Mouse (Mus musculus): ENCODE results near the gene Bex6. TPM values are rescaled to one million over a fixed set of nuclear protein-coding genes. Genes with fewer than 3 reads are reported as not detected.
A peak's percentile ranks its signal among the peaks of the same experiment; 100 is the strongest.

Bex6 gene
- total RNA-seq (2015) (57.1 and 61.1 TPM in 2 replicates), total RNA-seq (2017) (45.7 and 49.7 TPM in 2 replicates)

- peak; percentile 43 for ATAC-seq (ENCODE audit: poor library complexity, severe bottlenecking)
These were observed at the start of gene Bex6 for GRCm38 (mm10) chr16:32179333-32179901. Gene Bex6 (plus strand): TSS chr16:32179823.

GRCm38 (mm10) chr16:32130190-32130826, 49.3 kb upstream of the Bex6 start:
- ATAC-seq (ENCODE audit: poor library complexity, severe bottlenecking): peak; percentile 97

GRCm38 (mm10) chr16:32133148-32133547, 46.5 kb upstream of the Bex6 start:
- no peak for ATAC-seq (ENCODE audit: poor library complexity, severe bottlenecking)

- no peak for ATAC-seq (ENCODE audit: poor library complexity, severe bottlenecking)
These were observed 43.7 kb upstream of the Bex6 start for GRCm38 (mm10) chr16:32135842-32136357.

- no peak for ATAC-seq (ENCODE audit: poor library complexity, severe bottlenecking)
These were observed 40.7 kb upstream of the Bex6 start for GRCm38 (mm10) chr16:32138954-32139353.

GRCm38 (mm10) chr16:32143766-32144165, 35.9 kb upstream of the Bex6 start:
- no peak for ATAC-seq (ENCODE audit: poor library complexity, severe bottlenecking)

GRCm38 (mm10) chr16:32144592-32144991, 35.0 kb upstream of the Bex6 start:
- ATAC-seq (ENCODE audit: poor library complexity, severe bottlenecking): no peak

GRCm38 (mm10) chr16:32147589-32148207, 31.9 kb upstream of the Bex6 start:
- ATAC-seq (ENCODE audit: poor library complexity, severe bottlenecking): 0 out of 2 replicates have a peak, but pooled peaks have one; percentile 18

GRCm38 (mm10) chr16:32153976-32154375, 25.6 kb upstream of the Bex6 start:
- ATAC-seq (ENCODE audit: poor library complexity, severe bottlenecking): no peak

GRCm38 (mm10) chr16:32154437-32154836, 25.2 kb upstream of the Bex6 start:
- no peak for ATAC-seq (ENCODE audit: poor library complexity, severe bottlenecking)

- ATAC-seq (ENCODE audit: poor library complexity, severe bottlenecking): no peak
These were observed 22.9 kb upstream of the Bex6 start for GRCm38 (mm10) chr16:32156719-32157118.

GRCm38 (mm10) chr16:32157369-32157768, 22.3 kb upstream of the Bex6 start:
- no peak for ATAC-seq (ENCODE audit: poor library complexity, severe bottlenecking)

- peak; percentile 55 for ATAC-seq (ENCODE audit: poor library complexity, severe bottlenecking)
These were observed 20.7 kb upstream of the Bex6 start for GRCm38 (mm10) chr16:32158966-32159365.

- no peak for ATAC-seq (ENCODE audit: poor library complexity, severe bottlenecking)
These were observed 18.8 kb upstream of the Bex6 start for GRCm38 (mm10) chr16:32160742-32161323.

- ATAC-seq (ENCODE audit: poor library complexity, severe bottlenecking): peak; percentile 46
These were observed 16.2 kb upstream of the Bex6 start for GRCm38 (mm10) chr16:32163392-32163791.

GRCm38 (mm10) chr16:32163891-32164290, 15.7 kb upstream of the Bex6 start:
- ATAC-seq (ENCODE audit: poor library complexity, severe bottlenecking): no peak

GRCm38 (mm10) chr16:32164396-32165027, 15.1 kb upstream of the Bex6 start:
- ATAC-seq (ENCODE audit: poor library complexity, severe bottlenecking): peak; percentile 34

GRCm38 (mm10) chr16:32165281-32165821, 14.3 kb upstream of the Bex6 start, which contains the start of gene Nrros:
Gene Nrros (minus strand): TSS chr16:32165594.
- ATAC-seq (ENCODE audit: poor library complexity, severe bottlenecking): peak; percentile 90

- ATAC-seq (ENCODE audit: poor library complexity, severe bottlenecking): no peak
These were observed 11.6 kb upstream of the Bex6 start for GRCm38 (mm10) chr16:32167819-32168545.
